Mouse (Mus musculus): ENCODE results near the gene Yap1.
A peak's percentile ranks its signal among the peaks of the same experiment; 100 is the strongest.

The Yap1 gene

DNA sequence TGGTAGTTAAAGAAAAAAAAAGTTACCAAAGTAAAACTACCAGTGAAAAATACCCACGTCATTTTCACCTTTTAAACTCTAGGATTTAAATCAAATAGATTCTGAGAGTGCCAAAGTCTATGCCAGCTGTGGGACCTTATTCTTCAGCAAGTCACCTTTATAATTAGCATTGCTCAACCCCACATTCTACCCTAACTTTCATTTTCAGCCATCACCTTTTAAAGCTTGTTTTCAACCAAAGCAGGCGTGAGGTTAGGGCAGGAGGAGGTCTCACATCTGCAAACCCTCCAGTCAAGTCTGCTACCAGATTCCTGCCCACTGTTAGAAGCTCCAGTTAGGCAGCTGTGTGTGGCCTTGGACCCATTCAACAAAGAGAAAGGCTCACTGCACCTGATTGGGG is 32.4 kb downstream of the Yap1 start:
- no peak for DNase-seq

DNA sequence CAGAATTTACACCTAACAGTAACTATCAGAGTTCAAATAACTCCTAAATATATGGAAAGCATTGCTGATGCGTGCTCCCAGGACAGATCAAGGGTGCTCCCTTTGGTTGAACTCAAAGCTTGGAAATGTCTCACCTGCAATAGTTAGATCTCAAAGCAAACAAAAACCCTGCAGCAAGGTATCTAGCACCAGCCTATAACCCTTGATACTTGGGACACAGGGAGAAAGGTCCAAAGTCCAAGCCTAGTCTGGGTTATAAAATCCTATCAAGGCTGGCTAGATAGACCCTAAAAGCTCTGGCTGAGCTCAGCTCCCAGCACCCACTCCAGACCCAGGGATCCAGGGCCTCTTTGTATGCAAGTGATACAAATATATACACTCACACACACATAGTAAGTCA is 36.4 kb downstream of the Yap1 start:
- DNase-seq = no peak

DNA sequence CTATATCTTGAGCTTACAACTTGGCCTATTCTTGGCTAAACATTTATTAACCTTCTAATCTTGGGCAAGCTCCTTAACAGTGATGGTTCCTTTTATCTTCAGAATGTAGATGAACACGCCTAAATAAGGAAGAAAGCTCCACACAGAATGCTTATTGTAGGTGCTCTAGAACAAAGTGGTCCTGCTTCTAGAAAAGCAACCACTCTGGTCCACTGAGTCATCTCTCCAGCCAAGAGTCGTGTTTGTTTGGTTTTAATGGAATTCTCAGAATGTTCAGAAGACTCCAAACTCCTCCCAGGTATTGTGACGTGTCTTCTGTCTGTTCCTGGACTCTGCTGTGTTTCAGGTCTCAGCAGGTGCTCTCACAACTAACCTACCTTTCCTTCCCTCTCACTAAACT is 38.8 kb downstream of the Yap1 start:
- DNase-seq = no peak

DNA sequence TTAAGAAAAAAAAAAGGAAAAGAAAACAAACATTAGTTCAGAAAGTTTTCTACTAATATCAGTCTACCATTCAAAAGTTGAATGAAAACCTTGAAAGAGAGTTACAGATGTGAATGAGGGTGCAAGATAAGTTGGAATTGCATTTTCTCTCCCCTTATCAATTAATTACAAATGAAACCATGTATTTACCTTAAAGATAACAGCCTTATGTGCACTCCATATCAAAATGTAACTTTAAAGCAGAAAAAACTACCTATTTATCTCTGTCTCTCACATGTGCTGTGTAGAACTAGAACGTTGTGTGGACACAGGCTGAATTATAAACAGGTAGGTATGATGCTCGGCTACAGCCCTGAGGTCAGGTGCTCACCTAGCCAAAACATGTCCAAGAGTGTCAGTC is 40.5 kb downstream of the Yap1 start:
- no peak for DNase-seq

DNA sequence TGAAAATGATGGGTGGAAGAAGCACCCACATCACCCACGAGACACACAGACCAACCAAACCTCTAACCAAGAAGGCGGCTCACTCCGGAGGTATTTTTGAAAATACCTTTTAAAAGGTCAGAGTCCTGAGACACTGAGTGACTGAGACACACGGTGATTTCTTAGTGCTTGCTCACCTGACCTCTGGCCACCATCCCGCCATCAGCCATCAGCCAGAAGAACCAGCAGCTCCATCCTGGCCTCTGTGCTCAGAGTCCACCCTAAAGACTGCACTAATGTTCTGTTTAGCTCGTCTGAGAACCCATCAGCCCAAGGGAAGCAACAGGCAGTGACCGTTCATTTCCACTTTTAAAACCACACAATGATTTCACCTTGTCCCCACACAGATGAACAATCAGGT is 41.5 kb downstream of the Yap1 start:
- DNase-seq = no peak

DNA sequence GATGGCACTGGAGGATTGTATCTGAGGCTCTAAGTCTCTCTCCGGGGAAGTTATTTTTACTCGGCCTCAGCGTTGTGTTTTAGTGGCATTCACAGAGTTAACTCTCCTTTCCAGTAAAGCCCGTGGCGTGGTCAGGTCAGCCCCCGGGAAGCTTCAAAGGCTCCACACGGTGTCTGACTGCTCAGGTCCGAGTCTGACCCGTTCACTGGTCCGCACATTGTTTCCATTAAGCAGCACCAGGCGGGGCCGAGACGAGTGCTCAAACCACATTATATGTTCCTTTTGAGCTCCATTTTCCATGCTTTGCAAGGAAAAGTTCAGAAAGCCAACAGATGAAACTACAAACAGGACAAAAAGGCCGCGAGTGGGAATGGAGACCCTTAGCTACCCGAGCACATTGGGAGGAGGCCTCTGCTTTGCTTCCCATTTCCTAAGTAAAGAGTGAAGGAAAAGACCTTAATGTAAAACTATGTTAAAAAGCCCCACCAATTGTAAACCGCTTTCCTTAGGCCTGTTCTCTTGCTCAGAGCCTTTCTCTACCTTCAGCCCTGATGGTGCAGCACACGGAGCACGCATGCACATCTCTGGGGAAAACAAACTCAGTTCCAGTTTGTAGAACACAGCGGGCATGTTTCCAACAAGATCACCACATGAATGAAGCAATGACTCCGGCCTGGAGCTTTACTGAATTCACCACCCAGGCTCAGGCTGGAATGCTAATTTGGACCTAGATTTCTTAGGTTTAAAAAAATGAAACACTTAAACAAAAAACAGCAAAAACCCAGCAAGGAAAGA is 42.8 kb downstream of the Yap1 start:
- DNase-seq = no peak

DNA sequence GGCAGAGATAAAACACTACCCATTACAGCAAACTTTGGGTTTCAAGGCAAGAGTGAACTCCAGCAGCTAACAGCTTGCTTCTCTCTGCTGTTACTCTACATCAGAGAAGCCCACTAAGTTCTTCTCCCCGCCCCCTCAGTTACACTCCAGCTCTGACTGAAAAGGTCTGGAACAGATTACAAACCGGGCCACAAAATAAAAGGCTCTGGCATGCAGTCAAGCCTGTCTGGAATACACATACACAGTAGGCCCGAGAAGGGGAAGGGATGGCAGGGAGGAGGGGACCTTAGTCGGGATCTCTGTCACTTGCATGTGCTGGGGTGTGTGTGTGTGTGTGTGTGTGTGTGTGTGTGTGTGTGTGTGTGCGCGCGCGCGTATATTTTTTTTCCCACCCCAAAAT is 44.0 kb downstream of the Yap1 start:
- DNase-seq = no peak

DNA sequence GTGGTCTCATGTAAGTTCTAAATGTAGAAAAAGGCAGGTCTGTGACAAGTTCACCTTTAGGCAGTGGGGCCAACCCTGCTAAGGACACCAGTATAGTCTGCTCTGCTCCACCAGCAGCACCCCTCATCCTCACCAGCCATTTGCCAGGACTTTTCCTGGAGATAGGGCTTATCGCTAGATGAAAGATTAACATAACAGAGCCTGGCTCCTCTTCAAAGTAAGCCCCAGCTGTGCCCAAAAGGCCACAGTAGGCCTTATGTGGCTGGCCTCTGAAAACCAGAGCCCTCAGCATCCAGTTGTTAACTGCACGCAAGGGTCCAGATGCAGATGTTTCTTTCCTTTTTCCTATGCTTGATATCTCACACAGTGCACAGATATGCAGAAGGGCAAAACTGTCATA is 45.1 kb downstream of the Yap1 start:
- no peak for DNase-seq

DNA sequence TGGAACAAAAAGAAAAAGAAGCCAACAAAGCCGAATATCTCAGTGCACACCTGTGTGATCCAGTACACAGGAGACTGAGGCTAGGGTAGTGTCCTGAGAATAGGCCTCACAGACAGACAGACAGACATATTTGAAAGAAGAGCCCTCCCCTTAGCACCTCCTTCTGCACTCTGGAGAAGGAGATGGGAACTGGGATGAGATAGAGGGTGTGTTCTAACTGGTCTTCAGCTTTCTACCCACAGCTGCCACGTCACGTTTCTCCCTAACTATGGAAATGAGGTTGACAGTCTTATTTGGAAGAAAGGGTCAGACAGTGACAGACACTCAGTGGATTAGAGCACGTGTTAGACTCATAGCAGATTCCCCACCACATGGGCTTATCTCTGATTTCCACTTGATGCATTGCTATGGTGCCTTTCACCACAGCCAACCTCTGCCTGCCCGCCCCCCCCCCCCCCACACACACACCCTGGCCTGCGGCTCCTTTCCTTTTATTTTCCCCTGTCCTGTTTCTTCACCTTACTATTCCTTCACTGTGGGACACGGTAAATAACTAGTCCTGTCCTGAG is 46.3 kb downstream of the Yap1 start:
- no peak for DNase-seq

DNA sequence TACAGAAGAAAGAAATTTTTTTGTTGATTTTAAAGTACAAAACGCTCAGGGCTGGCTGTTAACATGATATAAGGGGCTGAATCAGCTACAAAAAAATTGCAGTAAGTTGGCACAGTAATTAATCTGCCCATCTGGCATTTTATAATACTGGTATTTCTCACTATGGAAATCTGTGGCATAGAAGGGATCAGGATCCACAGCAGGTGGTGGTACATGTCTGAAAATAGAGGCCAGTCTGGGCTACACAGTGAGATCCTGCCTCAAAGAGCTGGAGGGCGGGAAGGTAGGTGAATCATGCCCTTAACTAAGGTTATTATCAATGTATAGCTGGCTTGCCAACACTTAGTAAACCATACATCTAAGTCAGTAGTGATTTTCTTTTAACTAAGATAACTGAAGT is 47.0 kb downstream of the Yap1 start:
- no peak for DNase-seq

DNA sequence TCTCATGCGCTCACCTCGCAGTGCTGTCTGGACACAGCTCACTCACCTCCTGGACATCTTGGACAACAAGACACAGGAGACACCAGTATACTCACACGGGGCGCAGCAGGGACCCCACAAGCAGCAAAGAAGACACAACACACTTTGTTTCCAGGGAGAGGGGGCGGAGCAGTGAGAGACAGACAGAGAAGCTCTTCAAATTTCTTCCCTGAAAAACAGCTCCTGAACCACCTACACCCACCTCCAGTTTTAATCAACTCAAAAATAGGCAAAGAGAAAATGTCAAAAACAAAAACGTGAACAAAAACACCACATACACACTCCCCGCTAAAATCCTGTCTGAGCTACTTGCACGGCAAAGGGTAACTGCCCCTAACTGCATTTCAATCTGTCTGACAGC is 48.0 kb downstream of the Yap1 start:
- no peak for DNase-seq

DNA sequence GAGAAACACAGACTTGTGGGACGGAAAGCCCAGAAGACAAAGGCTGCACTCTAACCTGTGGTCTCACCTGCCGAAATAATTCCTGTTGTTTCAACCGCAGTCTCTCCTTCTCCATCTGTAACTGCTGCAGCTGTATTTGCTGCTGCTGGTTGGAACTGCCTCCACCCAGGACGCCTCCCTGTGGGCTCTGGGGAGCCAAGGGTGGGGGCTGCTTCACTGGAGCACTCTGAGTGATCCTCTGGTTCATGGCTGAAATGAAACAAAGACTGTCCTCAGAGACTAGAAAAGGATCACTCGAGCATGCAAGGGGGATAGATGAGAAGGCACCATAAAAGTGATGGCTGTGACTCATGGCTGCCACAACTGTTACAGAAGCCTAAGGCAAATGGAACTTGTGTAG is 51.5 kb downstream of the Yap1 start:
- no peak for DNase-seq

DNA sequence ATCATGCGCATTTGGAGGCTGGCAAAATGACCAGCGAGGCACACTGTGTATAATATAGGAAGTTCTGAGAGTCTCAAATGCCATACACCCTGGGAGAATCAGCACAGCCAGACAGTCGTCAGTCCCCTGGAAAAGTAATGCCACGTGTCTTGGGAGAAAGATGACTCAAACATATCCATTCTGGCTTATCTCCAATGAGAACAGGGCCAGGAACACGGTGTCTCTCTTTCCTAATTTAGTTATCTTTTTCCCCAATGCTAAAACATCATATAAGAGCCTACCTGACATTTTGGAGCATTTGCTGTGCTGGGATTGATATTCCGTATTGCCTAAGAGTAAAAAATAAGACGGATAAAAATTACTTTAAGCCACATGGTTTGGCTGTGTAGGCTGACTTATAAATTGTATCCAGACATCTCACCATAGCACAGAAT is 54.2 kb downstream of the Yap1 start:
- DNase-seq = no peak

DNA sequence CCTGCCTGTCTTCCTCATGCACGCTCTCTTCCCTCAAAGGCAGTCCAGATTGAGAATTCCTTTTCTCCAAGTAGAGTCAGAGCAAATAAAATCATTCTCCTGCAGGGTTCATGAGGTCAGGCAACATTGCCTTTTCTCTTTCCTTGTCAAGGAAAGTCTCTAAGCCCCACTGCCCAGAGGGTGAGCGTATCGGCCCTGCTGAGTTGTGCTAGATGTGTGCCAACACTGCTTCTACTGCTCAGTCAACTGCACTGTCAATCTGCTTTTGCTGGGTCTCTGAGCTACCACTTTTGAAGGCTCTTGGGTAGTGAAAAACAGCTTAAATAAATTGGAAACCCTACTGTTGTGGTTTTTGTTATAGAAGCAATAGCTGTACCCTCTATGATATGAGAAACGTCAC is 56.5 kb downstream of the Yap1 start:
- DNase-seq = no peak

DNA sequence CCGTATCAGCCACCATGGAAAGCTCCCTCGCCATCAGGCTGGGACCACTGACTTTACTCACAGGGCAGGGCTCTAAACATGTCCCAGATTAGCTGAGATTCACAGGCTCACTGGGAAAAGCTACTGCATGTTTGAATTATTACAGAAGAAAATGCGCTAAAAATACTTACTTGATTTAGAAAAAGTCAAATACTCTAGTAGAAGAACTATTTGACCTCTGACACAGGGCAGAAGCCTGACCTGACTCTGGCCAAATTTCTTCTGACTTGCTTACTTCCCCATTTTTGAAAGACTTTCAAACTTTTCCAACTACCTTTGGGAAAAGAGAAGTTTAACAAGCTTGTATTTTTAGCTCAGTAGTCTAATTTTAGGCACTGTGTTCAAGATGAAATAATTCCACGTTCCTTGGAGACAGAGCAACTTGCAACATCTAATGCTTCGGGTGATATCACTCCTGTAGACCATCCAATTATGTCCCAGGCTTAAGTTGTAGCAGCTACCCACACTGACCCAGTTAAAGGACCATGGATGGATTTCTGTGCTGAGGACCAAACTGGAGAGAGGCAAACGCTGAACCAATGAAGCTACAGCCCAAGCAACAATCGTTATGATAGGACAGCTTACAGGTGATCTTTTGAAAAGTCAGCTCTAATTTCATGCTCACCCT is 60.5 kb downstream of the Yap1 start:
- DNase-seq = no peak

DNA sequence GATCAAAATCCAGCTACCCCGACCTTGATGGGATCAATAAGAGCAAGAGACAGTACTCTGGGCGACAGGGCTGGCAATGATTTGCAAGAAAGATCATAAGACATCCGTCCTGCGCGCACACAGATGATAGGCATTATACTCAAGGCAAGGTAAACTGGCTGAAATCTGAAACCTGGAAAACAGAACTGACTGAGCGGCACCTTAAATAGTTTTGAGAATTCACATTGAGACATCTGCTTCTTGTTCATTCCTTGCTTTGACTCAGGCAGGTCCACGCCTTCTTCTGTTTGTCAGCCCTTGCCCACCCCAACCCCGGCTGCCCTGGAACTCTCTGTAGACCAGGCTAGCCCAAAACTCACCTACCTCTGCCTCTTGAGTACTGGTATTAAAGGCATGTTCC is 61.7 kb downstream of the Yap1 start:
- no peak for DNase-seq

DNA sequence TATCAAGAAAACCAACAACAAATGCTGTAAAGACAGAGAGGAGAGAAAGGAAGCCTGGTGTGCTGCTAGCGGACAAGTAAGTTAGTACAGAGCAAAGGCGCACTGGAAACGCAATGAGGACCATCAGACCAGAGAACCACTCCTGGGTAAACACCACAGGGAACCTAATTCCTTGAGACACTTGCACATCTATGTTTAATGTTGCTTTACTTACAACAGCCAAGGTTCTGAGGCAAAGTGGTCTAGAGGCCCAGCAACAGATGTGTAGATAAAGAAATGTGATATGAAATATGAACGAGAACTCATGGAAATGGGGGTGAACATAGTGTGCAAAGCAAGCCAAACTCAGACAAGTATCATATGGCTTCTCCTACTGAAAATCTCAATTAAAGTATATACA is 64.3 kb downstream of the Yap1 start:
- DNase-seq = no peak

DNA sequence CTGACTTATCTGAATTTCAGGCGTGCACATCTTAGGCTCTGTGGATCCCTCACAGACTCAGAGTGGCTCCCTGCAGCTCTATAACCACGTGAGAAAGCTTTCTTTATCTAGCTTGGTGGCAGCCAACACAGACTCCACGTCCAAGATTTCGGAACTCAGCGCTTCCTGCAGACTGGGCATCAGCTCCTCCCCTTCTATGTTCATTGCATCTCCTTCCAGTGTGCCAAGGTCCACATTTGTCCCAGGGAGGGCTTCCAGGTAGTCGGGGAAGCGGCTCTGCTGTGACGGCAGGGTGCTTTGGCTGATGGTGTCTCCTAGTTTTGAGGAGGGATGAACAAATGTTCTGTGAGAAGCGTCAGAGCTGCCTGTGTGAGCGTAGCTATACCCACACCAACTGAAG is 70.0 kb downstream of the Yap1 start:
- no peak for DNase-seq

DNA sequence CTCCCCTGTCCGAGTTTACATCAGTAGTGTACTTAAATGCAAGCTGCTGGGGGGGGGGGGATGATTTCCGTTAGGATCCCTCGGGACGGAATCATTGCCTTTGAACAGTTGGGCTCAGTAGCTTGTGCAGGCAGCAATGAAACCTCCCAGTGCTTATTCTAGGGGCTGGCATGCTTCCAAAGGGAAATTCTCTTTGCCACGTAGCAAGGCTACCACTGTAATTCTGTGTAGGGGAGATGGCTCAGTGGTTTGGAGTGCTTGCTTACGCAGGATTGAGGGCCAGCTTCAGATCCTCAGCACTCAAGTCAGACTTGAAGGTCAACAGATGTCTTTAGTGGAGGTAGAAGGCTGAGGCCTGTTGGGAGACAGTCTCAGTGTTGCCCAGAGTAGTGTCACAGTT is 74.8 kb downstream of the Yap1 start:
- no peak for DNase-seq

DNA sequence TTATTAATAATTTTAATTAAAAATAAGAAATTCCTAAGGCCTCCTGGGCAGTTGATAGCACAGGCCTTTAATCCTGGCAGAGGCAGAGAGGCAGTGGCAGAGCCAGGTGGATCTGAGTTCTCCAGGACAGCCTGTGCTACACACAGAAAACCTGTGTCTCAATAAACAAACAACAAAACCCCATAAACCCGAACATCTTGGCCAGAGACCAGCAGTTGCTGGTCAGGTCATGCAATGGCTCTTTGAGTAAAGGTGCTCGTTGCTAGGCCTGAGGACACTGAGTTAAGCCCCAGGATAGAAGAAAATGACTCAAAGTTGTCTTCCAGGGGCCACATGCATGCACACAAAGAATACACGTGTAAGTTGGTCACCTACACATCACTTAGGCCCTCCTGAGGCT is 75.5 kb downstream of the Yap1 start:
- no peak for DNase-seq

DNA sequence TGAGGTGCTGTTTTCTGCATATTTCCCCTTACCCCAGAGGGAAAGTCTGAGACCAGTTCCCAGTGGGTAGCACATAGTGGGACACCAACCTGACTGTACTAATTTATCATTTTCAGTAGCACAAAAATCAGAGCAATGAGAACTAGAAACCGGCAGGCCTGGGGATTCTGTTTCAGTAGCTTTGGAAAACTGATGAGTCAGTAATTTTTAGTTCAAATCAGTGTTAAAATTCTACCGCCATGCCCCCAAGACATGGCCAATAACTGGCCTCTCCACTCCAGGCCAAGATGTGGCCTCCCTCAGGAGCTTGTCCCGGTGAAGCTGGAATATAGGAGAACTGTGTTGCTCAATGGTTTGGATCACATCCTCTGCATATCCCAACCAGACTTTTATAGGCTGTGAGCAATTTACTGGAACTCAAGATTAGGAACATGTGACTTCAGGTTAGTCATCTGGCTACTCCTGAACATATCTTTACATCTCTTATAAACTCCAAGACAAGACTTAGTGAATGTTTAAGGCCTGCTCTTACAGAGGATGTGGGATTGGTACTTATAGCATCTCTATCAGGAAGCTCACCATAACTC is 76.1 kb downstream of the Yap1 start:
- DNase-seq = no peak

DNA sequence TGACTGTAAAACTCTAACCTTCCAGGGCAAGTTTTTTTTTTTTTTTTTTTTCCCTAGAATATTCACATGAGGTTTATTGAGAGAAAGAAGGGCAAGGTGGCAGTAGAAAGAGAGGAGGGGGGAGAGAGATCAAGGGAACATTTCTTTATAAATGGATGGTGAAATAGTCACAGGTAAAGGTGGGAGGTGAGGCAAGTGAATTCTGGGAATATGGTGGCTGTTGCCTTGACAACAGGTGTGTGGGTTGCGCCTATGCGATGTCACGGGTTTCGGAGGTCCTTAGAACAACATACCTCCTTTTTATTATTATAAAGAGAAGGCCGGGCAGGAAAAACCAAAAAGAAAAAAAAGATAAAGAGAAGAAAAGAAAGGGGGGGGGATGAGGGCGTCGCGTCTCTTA is 89.5 kb downstream of the Yap1 start:
- no peak for DNase-seq

DNA sequence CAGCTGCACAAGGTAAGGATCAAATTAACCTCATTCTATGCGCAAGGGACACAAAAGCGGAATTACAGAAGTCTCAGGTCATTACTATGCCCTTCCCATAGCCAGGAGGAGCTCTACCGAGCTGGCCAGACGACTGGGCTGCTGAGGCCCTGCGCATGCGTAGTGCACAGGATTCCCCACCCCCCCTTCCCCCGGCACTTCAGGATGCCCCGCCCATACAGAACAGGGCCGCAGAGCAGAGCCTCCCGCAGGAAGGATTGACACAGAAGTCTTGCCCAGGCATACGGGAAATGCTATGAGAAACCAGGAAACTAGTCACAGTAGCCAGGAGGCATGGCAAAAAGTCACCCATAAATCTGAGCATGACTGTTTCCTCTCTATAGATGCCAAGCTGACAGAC is 89.9 kb downstream of the Yap1 start:
- peak; percentile 56 for DNase-seq

DNA sequence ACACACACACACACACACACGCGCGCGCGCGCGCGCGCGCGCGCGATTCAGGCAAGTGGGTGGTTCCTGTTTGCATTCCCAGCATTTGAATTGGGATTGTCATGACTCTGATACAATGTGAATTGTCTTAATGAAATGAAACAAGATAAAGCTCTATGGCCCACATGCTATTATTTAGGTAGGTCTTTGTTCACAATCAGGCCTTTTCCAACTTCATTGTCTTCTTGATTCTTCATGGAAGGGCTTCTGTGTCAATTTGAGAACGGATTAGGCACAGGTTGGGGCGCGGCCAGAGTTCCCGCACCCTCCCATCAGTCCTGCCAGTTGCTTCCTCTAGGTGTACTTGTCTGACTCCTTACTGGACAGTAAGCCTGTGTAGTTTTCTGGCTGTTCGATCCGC is 90.4 kb downstream of the Yap1 start:
- DNase-seq = no peak

All from thymus, postnatal 4 days (tissue).